Mouse (Mus musculus) embryonic fibroblast, embryonic 13.5 days (primary cell): Measurements from ENCODE around the gene Pias3.

Experiments used
- CTCF ChIP-seq: IDR thresholded peaks from 2 replicates; pipeline ENCODE4 v1.5.1; 2011; ENCODE audit warnings: mild to moderate bottlenecking, control low read depth, low read length, moderate library complexity, borderline replicate concordance; ENCODE audit not compliant: insufficient read depth
- POLR2A ChIP-seq: IDR thresholded peaks from 2 replicates; pipeline ENCODE4 v1.6.1; 2011; ENCODE audit warnings: low read depth, mild to moderate bottlenecking, control low read depth, low read length, moderate library complexity

- no peak for TF ChIP-seq CTCF
- TF ChIP-seq POLR2A: no peak
Observed at GRCm38 (mm10) chr3:96746829-96747228, 50.6 kb downstream of the Pias3 start.
